Mouse (Mus musculus) lung, postnatal 0 days (tissue): ENCODE results near the gene Ddx19b. TPM values are rescaled to one million over a fixed set of nuclear protein-coding genes. Genes with fewer than 3 reads are reported as not detected.
"Not testable (repeated sequence)": the region's sequence is repeated elsewhere in the genome, so short reads cannot be mapped to it uniquely, and the experiment has no call there.

Experiments used
- ATAC-seq: fragments of 200-750 bp; cut with Nextera tagmentation; 2 replicates; pipeline ENCODE4 v1.8.0; 2017; ENCODE audit warnings: moderate library complexity
- DNase-seq: peaks from one replicate; pipeline ENCODE4 v3.0.0-alpha.2; 2016; ENCODE audit warnings: low spot score
- H3K27ac ChIP-seq: fragments of 300-500 bp; sonication (generic); 2 replicates; pipeline ENCODE4 v1.5.1; 2014; ENCODE audit warnings: antibody characterized with exemption, mild to moderate bottlenecking, low read length, mixed read lengths
- H3K27me3 ChIP-seq: fragments of 300-500 bp; sonication (generic); replicated peaks from 2 replicates; pipeline ENCODE4 v1.6.1; 2014; ENCODE audit warnings: low read length, mixed read lengths; ENCODE audit not compliant: insufficient read depth
- H3K36me3 ChIP-seq: fragments of 300-500 bp; sonication (generic); 2 replicates; pipeline ENCODE4 v1.6.1; 2014; ENCODE audit warnings: low read length, mixed read lengths; ENCODE audit not compliant: insufficient read depth
- H3K4me1 ChIP-seq: fragments of 300-500 bp; sonication (generic); 2 replicates; pipeline ENCODE4 v1.6.1; 2014; ENCODE audit warnings: antibody characterized with exemption, low read depth, low read length, mixed read lengths; ENCODE audit not compliant: insufficient read depth
- H3K4me2 ChIP-seq: fragments of 300-500 bp; sonication (generic); replicated peaks from 2 replicates; pipeline ENCODE4 v1.6.1; 2014; ENCODE audit warnings: low read depth, mild to moderate bottlenecking, low read length, moderate library complexity, mixed read lengths
- H3K4me3 ChIP-seq: fragments of 300-500 bp; sonication (generic); 2 replicates; pipeline ENCODE4 v1.5.1; 2014; ENCODE audit warnings: low read depth, low read length
- H3K9ac ChIP-seq: fragments of 300-500 bp; sonication (generic); replicated peaks from 2 replicates; pipeline ENCODE4 v1.6.1; 2014; ENCODE audit warnings: low read depth, mild to moderate bottlenecking
- H3K9me3 ChIP-seq: fragments of 300-500 bp; sonication (generic); 2 replicates; pipeline ENCODE4 v1.6.1; 2016; ENCODE audit warnings: low read length, mixed read lengths
- CTCF ChIP-seq: IDR thresholded peaks from 2 replicates; pipeline ENCODE4 v1.5.1; 2016; ENCODE audit warnings: antibody characterized with exemption, mild to moderate bottlenecking
- EP300 ChIP-seq: IDR thresholded peaks from 2 replicates; pipeline ENCODE4 v1.6.1; 2016; ENCODE audit warnings: antibody characterized with exemption, mild to moderate bottlenecking, control low read depth
- WGBS: fragments of 180-500 bp; shearing (Covaris S2); extraction: QIAGEN DNeasy Blood & Tissue Kit; methylation state at CpG from one replicate; pipeline ENCODE4 v1.1.7; 2014; 5-methylcytosine and 5-hydroxymethylcytosine counted together
- polyA plus RNA-seq: library from polyadenylated mRNA; unstranded; fragments of >200 nt; fragmentation: Nextera tagmentation; extraction: Ambion mirVana; gene quantifications from 2 replicates; pipeline ENCODE4 v1.2.1, GENCODE M21; 2015

The Ddx19b gene
- polyA plus RNA-seq, 1 experiment from 2014 or later: 3.4 TPM

- H3K9me3 ChIP-seq: no peaks in the 10 kb centered on the region
- ATAC-seq (no peak), DNase-seq (peak; percentile 17)
- H3K9ac ChIP-seq: peak overlapping the region; percentile 76
- 0 out of 2 replicates have a peak, but pooled peaks cover 3% of the 10 kb centered on the region for H3K4me1 ChIP-seq
- WGBS: 32% methylated on average over 16 of the region's 16 CpGs
- H3K27me3 ChIP-seq: no peaks in the 10 kb centered on the region
- no peaks in the 10 kb centered on the region; the same call in 1 of the 2 replicates for H3K36me3 ChIP-seq
- H3K27ac ChIP-seq: peak overlapping the region; percentile 88
- peak overlapping the region; percentile 57 for H3K4me2 ChIP-seq
- no peak for TF ChIP-seq EP300
- TF ChIP-seq CTCF: no peak
- peak overlapping the region; percentile 91 for H3K4me3 ChIP-seq
Observed at GRCm38 (mm10) chr8:110996641-110997430, 34.7 kb downstream of the Ddx19b start.

- Histone ChIP-seq H3K9ac (no peak overlapping the region), H3K4me3 (no peak overlapping the region), H3K27me3 (no peaks in the 10 kb centered on the region), H3K36me3 (peaks cover 35% of the 10 kb centered on the region), H3K27ac (no peak overlapping the region), H3K9me3 (no peaks in the 10 kb centered on the region), H3K4me1 (no peaks in the 10 kb centered on the region), H3K4me2 (no peak overlapping the region)
- WGBS: 71% methylated on average over 9 of the region's 9 CpGs
- no peak for DNase-seq
- no peak for TF ChIP-seq EP300
- no peak for TF ChIP-seq CTCF
- no peak for ATAC-seq
Observed at GRCm38 (mm10) chr8:110990017-110990416, 41.5 kb downstream of the Ddx19b start.

GRCm38 (mm10) chr8:110987805-110988744 is 43.5 kb downstream of the Ddx19b start:
- TF ChIP-seq EP300 (no peak), CTCF (no peak)
- H3K4me1 ChIP-seq: no peaks in the 10 kb centered on the region
- DNase-seq (no peak), ATAC-seq (no peak)
- no peak overlapping the region for H3K27ac ChIP-seq
- peaks cover 48% of the 10 kb centered on the region for H3K36me3 ChIP-seq
- H3K4me2 ChIP-seq: no peak overlapping the region
- H3K4me3 ChIP-seq: no peak overlapping the region
- H3K9ac ChIP-seq: no peak overlapping the region
- no peaks in the 10 kb centered on the region for H3K27me3 ChIP-seq
- WGBS: 85% methylated on average over 8 of the region's 8 CpGs
- H3K9me3 ChIP-seq: no peaks in the 10 kb centered on the region

DNA sequence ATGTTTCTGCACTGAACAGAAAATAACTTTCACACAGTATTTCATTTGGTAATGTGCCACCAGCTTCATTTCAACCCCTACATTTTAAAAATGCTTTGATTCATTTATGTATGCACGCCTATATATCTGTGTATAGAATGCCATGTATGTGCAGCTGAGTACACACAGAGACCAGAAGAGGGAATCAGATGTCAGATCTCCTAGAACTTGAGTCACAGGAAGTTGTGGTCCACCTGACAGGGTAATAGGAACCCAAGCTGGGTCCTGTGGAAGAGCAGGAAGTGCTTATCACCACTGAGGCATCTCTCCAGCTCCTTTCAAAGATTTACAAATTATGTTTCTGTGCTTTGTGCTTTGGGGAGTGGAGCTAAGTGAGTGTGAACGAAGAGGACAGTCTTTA is 50.2 kb downstream of the Ddx19b start:
- 83% methylated on average over 2 of the region's 2 CpGs for WGBS
- Histone ChIP-seq H3K9ac (no peak overlapping the region), H3K4me1 (no peaks in the 10 kb centered on the region), H3K27me3 (no peaks in the 10 kb centered on the region), H3K9me3 (no peaks in the 10 kb centered on the region), H3K4me3 (no peak overlapping the region), H3K36me3 (peaks cover 46% of the 10 kb centered on the region), H3K27ac (no peak overlapping the region), H3K4me2 (no peak overlapping the region)
- DNase-seq (no peak), ATAC-seq (no peak)
- no peak for TF ChIP-seq EP300
- no peak for TF ChIP-seq CTCF

DNA sequence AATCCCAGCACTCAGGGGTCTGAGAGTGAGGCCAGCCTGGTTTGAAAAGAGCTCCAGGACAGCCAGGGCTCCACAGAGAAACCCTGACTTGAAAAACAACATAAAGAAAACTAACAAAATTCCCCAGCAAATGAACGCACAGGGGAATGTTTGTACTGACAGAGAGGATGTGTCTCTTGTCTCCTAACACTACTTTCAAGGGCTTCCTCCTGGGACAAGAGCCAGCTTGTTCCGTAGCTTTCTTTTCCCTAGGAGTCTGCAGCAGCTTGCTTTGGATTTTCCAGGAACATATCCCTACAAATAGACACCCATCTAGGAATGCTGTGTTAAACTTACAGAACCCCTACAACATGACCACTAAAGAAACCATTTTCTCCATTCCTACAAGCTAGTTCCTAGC is 53.6 kb downstream of the Ddx19b start:
- 56% methylated on average over 2 of the region's 2 CpGs for WGBS
- peak; percentile 80 for ATAC-seq
- not testable (repeated sequence) for H3K4me2 ChIP-seq, H3K9me3 ChIP-seq, H3K4me1 ChIP-seq, DNase-seq, H3K27ac ChIP-seq, H3K27me3 ChIP-seq, H3K4me3 ChIP-seq, H3K9ac ChIP-seq
- peaks cover 25% of the 10 kb centered on the region; the same call in 1 of the 2 replicates for H3K36me3 ChIP-seq

- not testable (repeated sequence) for H3K4me1 ChIP-seq, ATAC-seq, H3K9ac ChIP-seq, H3K4me3 ChIP-seq, H3K27me3 ChIP-seq, H3K9me3 ChIP-seq, H3K27ac ChIP-seq, H3K4me2 ChIP-seq, DNase-seq
- H3K36me3 ChIP-seq: 0 out of 2 replicates have a peak, but pooled peaks cover 15% of the 10 kb centered on the region
- 95% methylated on average over 8 of the region's 8 CpGs for WGBS
Observed at GRCm38 (mm10) chr8:110976532-110976931, 55.0 kb downstream of the Ddx19b start.
